Mouse (Mus musculus): ENCODE results near the gene Nsun3. TPM values are rescaled to one million over a fixed set of nuclear protein-coding genes. Genes with fewer than 3 reads are reported as not detected.
A peak's percentile ranks its signal among the peaks of the same experiment; 100 is the strongest.

The Nsun3 gene
- 1.8 TPM for polyA plus RNA-seq (2012; fragmentation: generic; extraction: Trizol)
- long read RNA-seq, experiment 1, partial matches to known transcripts = 0 of 9 reads
- long read RNA-seq, experiment 1, other reads (novel, unspliced or antisense) = 1 of 9 reads
- long read RNA-seq, experiment 2, transcript Nsun3-201 (6 exons, 3,813 nt) = major isoform, 25 of 38 reads
- long read RNA-seq, experiment 2, partial matches to known transcripts = 0 of 38 reads
- long read RNA-seq, experiment 2, other reads (novel, unspliced or antisense) = 9 of 38 reads

- Histone ChIP-seq H3K4me3 (ENCODE audit: insufficient read depth, poor library complexity, severe bottlenecking) (peak within 1 kb of the TSS; percentile 69), H3K79me2 (ENCODE audit: control insufficient read depth, insufficient read depth) (peaks cover 20% of the 10 kb centered on the region), H3ac (ENCODE audit: control insufficient read depth, insufficient read length, low read depth) (peak within 1 kb of the TSS; percentile 90), H3K36me3 (ENCODE audit: control insufficient read depth, insufficient read depth) (peaks cover 17% of the 10 kb centered on the region), H3K79me3 (ENCODE audit: low read depth) (peaks cover 8% of the 10 kb centered on the region), H3K27me3 (ENCODE audit: control insufficient read depth, insufficient read depth, insufficient read length) (no peaks in the 10 kb centered on the region)
- no peak for TF ChIP-seq USF1 (IDR thresholded peaks at IDR 0.05; ENCODE audit: low read depth)
- TF ChIP-seq CEBPB (IDR thresholded peaks at IDR 0.05; ENCODE audit: low read depth) = no peak
- TF ChIP-seq CTCF (IDR thresholded peaks at IDR 0.05; ENCODE audit: control insufficient read depth, insufficient read depth, insufficient read length) = no peak
- TF ChIP-seq MAX (IDR thresholded peaks at IDR 0.05) = peak; percentile 30
- TF ChIP-seq MYOD1 (IDR thresholded peaks at IDR 0.05; ENCODE audit: control insufficient read depth, insufficient read length, low read depth) = no peak
- no peak for TF ChIP-seq FOSL1 (IDR thresholded peaks at IDR 0.05; ENCODE audit: insufficient read depth, low read length, poor library complexity, severe bottlenecking)
Observed at GRCm38 (mm10) chr16:62786621-62787331, at the start of gene Nsun3. TSS of gene Nsun3 (minus strand) at chr16:62786818.

- Histone ChIP-seq H3K4me3 (ENCODE audit: insufficient read depth, poor library complexity, severe bottlenecking) (no peak overlapping the region), H3K79me3 (ENCODE audit: low read depth) (peaks cover 2% of the 10 kb centered on the region), H3K79me2 (ENCODE audit: control insufficient read depth, insufficient read depth) (peaks cover 17% of the 10 kb centered on the region), H3ac (ENCODE audit: control insufficient read depth, insufficient read length, low read depth) (no peak overlapping the region), H3K27me3 (ENCODE audit: control insufficient read depth, insufficient read depth, insufficient read length) (no peaks in the 10 kb centered on the region), H3K36me3 (ENCODE audit: control insufficient read depth, insufficient read depth) (no peaks in the 10 kb centered on the region)
- TF ChIP-seq USF1 (IDR thresholded peaks at IDR 0.05; ENCODE audit: low read depth) (no peak), FOSL1 (IDR thresholded peaks at IDR 0.05; ENCODE audit: insufficient read depth, low read length, poor library complexity, severe bottlenecking) (no peak), CTCF (IDR thresholded peaks at IDR 0.05; ENCODE audit: control insufficient read depth, insufficient read depth, insufficient read length) (no peak), MYOG (IDR thresholded peaks at IDR 0.05; ENCODE audit: control insufficient read depth, extremely low read depth, insufficient read length) (no peak), MYOD1 (IDR thresholded peaks at IDR 0.05; ENCODE audit: control insufficient read depth, insufficient read length, low read depth) (no peak), MAX (IDR thresholded peaks at IDR 0.05) (no peak), CEBPB (IDR thresholded peaks at IDR 0.05; ENCODE audit: low read depth) (no peak)
Observed at GRCm38 (mm10) chr16:62834016-62834735, 47.6 kb upstream of the Nsun3 start.

DNA sequence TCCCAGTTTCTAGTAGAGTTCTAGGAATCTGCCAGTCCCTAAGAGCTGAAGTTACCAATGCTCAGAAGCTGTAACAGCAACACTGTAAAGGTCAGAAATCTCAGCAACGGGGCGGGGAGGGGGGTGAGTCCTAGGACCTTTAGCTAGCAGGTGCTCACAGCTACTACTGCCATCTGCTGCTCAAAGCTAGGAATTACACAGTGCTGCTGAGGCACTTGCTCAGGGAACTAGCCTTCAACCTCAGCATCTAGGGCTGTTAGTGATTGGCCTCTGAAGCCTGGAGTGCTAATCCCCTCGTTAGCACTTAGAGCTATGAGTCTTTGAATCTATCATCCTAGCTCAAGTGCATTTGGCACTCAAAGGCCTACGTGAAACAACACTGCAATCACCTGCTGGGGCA, 45.9 kb upstream of the Nsun3 start:
- Histone ChIP-seq H3K79me3 (ENCODE audit: low read depth) (peaks cover 2% of the 10 kb centered on the region), H3K36me3 (ENCODE audit: control insufficient read depth, insufficient read depth) (no peaks in the 10 kb centered on the region), H3ac (ENCODE audit: control insufficient read depth, insufficient read length, low read depth) (no peak overlapping the region), H3K4me3 (ENCODE audit: insufficient read depth, poor library complexity, severe bottlenecking) (no peak overlapping the region), H3K79me2 (ENCODE audit: control insufficient read depth, insufficient read depth) (peaks cover 9% of the 10 kb centered on the region), H3K27me3 (ENCODE audit: control insufficient read depth, insufficient read depth, insufficient read length) (no peaks in the 10 kb centered on the region)
- TF ChIP-seq MYOG (IDR thresholded peaks at IDR 0.05; ENCODE audit: control insufficient read depth, extremely low read depth, insufficient read length) = no peak
- TF ChIP-seq CTCF (IDR thresholded peaks at IDR 0.05; ENCODE audit: control insufficient read depth, insufficient read depth, insufficient read length) = peak; percentile 14

DNA sequence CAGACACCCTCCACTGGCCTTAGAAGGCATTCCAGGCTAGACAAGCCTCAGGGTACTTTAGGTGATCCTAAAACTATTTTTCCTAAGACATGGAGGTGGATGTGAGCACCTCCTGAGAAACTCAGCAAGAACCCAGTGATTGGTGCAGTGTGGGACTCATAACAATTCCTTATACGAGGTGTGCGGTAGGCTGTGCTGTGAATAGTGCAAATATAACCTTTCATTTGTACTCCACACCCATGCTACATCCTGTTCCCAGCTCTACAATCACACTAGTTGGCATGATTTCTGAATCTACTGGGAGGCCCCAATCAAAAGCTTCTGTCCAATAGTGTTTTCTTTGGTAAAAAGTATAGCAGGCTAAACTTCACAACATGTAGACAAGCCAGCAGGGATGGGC, 45.4 kb upstream of the Nsun3 start:
- TF ChIP-seq MYOD1 (IDR thresholded peaks at IDR 0.05; ENCODE audit: control insufficient read depth, insufficient read length, low read depth) (no peak), USF1 (IDR thresholded peaks at IDR 0.05; ENCODE audit: low read depth) (no peak), MAX (IDR thresholded peaks at IDR 0.05) (no peak), MYOG (IDR thresholded peaks at IDR 0.05; ENCODE audit: control insufficient read depth, extremely low read depth, insufficient read length) (no peak), CTCF (IDR thresholded peaks at IDR 0.05; ENCODE audit: control insufficient read depth, insufficient read depth, insufficient read length) (no peak), FOSL1 (IDR thresholded peaks at IDR 0.05; ENCODE audit: insufficient read depth, low read length, poor library complexity, severe bottlenecking) (no peak), CEBPB (IDR thresholded peaks at IDR 0.05; ENCODE audit: low read depth) (no peak)
- Histone ChIP-seq H3K27me3 (ENCODE audit: control insufficient read depth, insufficient read depth, insufficient read length) (no peaks in the 10 kb centered on the region), H3K36me3 (ENCODE audit: control insufficient read depth, insufficient read depth) (no peaks in the 10 kb centered on the region), H3K79me2 (ENCODE audit: control insufficient read depth, insufficient read depth) (peaks cover 9% of the 10 kb centered on the region), H3K79me3 (ENCODE audit: low read depth) (peaks cover 2% of the 10 kb centered on the region), H3ac (ENCODE audit: control insufficient read depth, insufficient read length, low read depth) (no peak overlapping the region), H3K4me3 (ENCODE audit: insufficient read depth, poor library complexity, severe bottlenecking) (no peak overlapping the region)

GRCm38 (mm10) chr16:62826156-62827001, 39.8 kb upstream of the Nsun3 start:
- Histone ChIP-seq H3K27me3 (ENCODE audit: control insufficient read depth, insufficient read depth, insufficient read length) (no peaks in the 10 kb centered on the region), H3K4me3 (ENCODE audit: insufficient read depth, poor library complexity, severe bottlenecking) (no peak overlapping the region), H3K36me3 (ENCODE audit: control insufficient read depth, insufficient read depth) (peaks cover 3% of the 10 kb centered on the region), H3K79me3 (ENCODE audit: low read depth) (no peaks in the 10 kb centered on the region), H3ac (ENCODE audit: control insufficient read depth, insufficient read length, low read depth) (no peak overlapping the region), H3K79me2 (ENCODE audit: control insufficient read depth, insufficient read depth) (no peaks in the 10 kb centered on the region)
- TF ChIP-seq MYOG (IDR thresholded peaks at IDR 0.05; ENCODE audit: control insufficient read depth, extremely low read depth, insufficient read length) (no peak), FOSL1 (IDR thresholded peaks at IDR 0.05; ENCODE audit: insufficient read depth, low read length, poor library complexity, severe bottlenecking) (no peak), USF1 (IDR thresholded peaks at IDR 0.05; ENCODE audit: low read depth) (no peak), CTCF (IDR thresholded peaks at IDR 0.05; ENCODE audit: control insufficient read depth, insufficient read depth, insufficient read length) (peak; percentile 4)

All from C2C12 (cell line).